Mouse (Mus musculus) lung, adult 2 months (tissue): ENCODE data around the gene Podxl.

ENCODE experiments used
- CTCF ChIP-seq: fragments of 200-500 bp; IDR thresholded peaks from 2 replicates; pipeline ENCODE4 v1.5.1; 2011; ENCODE audit warnings: mild to moderate bottlenecking, low read length, control low read depth; ENCODE audit not compliant: insufficient read depth
- POLR2A ChIP-seq: fragments of 200-500 bp; IDR thresholded peaks from 2 replicates; pipeline ENCODE4 v1.6.1; 2011; ENCODE audit warnings: low read depth, mild to moderate bottlenecking, control low read depth, low read length, borderline replicate concordance; ENCODE audit errors: extremely low read depth

DNA sequence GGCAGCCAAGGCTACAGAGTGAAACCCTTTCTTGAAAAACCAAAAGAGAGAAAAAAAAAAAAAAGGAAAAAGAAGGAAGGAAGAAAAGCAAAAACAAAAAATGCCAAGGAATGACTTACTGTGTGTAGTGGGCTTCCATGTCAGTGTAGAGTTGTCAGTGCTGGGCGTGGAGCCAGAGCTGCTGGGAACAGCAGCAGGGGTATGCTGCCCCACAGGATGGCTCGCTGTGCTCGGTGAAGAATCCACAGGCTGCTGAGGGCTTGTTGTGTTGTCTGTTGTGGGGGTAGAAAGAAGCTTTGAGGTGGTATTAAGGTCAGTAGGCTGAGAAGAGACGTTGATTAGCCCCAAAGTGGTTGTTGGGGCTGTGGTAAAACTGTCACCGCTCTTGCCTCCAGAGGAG lies 35.4 kb downstream of the Podxl start:
- TF ChIP-seq POLR2A, result no peak
- no peak for TF ChIP-seq CTCF
